Mouse (Mus musculus) midbrain, embryonic 15.5 days (tissue): Measurements from ENCODE around the gene Serpina16. TPM values are rescaled to one million over a fixed set of nuclear protein-coding genes. Genes with fewer than 3 reads are reported as not detected.
"Not testable (repeated sequence)": the region's sequence is repeated elsewhere in the genome, so short reads cannot be mapped to it uniquely, and the experiment has no call there.

ENCODE experiments used
- ATAC-seq: fragments of 200-750 bp; cut with Nextera tagmentation; replicated peaks from 2 replicates; pipeline ENCODE4 v1.8.0; 2017; ENCODE audit warnings: moderate TSS enrichment
- H3K27ac ChIP-seq: fragments of 300-500 bp; sonication (generic); 2 replicates; pipeline ENCODE4 v1.5.1; 2015; ENCODE audit warnings: mild to moderate bottlenecking, inconsistent platforms
- H3K27me3 ChIP-seq: fragments of 300-500 bp; sonication (generic); replicated peaks from 2 replicates; pipeline ENCODE4 v1.6.1; 2015; ENCODE audit warnings: inconsistent platforms
- H3K36me3 ChIP-seq: fragments of 300-500 bp; sonication (generic); replicated peaks from 2 replicates; pipeline ENCODE4 v1.6.1; 2015; ENCODE audit warnings: inconsistent platforms
- H3K4me1 ChIP-seq: fragments of 300-500 bp; sonication (generic); 2 replicates; pipeline ENCODE4 v1.6.1; 2015; ENCODE audit warnings: inconsistent platforms
- H3K4me2 ChIP-seq: fragments of 300-500 bp; sonication (generic); 2 replicates; pipeline ENCODE4 v1.6.1; 2015; ENCODE audit warnings: inconsistent platforms, mild to moderate bottlenecking, moderate library complexity
- H3K4me3 ChIP-seq: fragments of 300-500 bp; sonication (generic); 2 replicates; pipeline ENCODE4 v1.5.1; 2015; ENCODE audit warnings: mild to moderate bottlenecking, inconsistent platforms
- H3K9ac ChIP-seq: fragments of 300-500 bp; sonication (generic); 2 replicates; pipeline ENCODE4 v1.6.1; 2015; ENCODE audit warnings: mild to moderate bottlenecking, inconsistent platforms
- H3K9me3 ChIP-seq: fragments of 300-500 bp; sonication (generic); 2 replicates; pipeline ENCODE4 v1.6.1; 2016; ENCODE audit warnings: inconsistent platforms
- WGBS: fragments of 180-500 bp; shearing (Covaris S2); methylation state at CpG from one replicate; pipeline ENCODE4 v1.1.7; 2015; ENCODE audit warnings: mixed read lengths; 5-methylcytosine and 5-hydroxymethylcytosine counted together
- polyA plus RNA-seq: library from polyadenylated mRNA; unstranded; fragments of >200 nt; fragmentation: Nextera tagmentation; extraction: Ambion mirVana; gene quantifications from 2 replicates; pipeline ENCODE4 v1.2.1, GENCODE M21; 2015

Serpina16 gene
- polyA plus RNA-seq, 1 experiment from 2014 or later: not detected

- Histone ChIP-seq H3K36me3 (no peaks in the 10 kb centered on the region), H3K4me1 (no peaks in the 10 kb centered on the region), H3K9me3 (no peaks in the 10 kb centered on the region), H3K4me2 (no peak overlapping the region), H3K27me3 (no peaks in the 10 kb centered on the region), H3K9ac (no peak overlapping the region), H3K27ac (no peak overlapping the region), H3K4me3 (no peak overlapping the region)
- no peak for ATAC-seq
- WGBS: 82% methylated on average over 2 of the region's 2 CpGs
Measured at GRCm38 (mm10) chr12:103681169-103681568, 5.2 kb upstream of the Serpina16 start.

DNA sequence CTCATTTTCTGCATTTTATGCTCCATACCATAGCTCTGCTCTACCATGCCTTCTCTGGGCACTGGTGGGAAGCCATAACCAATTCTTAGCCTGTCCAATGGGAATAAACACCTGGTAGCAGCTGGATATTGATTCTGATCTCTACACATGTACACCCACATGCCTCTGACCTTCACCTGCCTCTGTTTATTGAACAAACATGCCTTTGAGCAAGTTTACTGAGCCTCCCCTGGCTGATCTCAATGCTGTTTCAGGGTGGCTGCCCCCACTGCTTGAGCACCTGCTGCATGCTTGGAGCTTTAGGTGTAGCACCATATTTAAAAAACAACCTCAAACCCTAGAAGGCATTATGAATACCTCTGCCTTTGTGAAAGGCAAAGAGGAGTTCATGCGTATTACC lies 3.9 kb upstream of the Serpina16 start:
- ATAC-seq, H3K4me1 ChIP-seq, H3K4me2 ChIP-seq, H3K9me3 ChIP-seq, H3K27ac ChIP-seq, H3K9ac ChIP-seq, H3K36me3 ChIP-seq, H3K4me3 ChIP-seq, H3K27me3 ChIP-seq: not testable (repeated sequence)
- 91% methylated on average over 1 of the region's 1 CpGs for WGBS

DNA sequence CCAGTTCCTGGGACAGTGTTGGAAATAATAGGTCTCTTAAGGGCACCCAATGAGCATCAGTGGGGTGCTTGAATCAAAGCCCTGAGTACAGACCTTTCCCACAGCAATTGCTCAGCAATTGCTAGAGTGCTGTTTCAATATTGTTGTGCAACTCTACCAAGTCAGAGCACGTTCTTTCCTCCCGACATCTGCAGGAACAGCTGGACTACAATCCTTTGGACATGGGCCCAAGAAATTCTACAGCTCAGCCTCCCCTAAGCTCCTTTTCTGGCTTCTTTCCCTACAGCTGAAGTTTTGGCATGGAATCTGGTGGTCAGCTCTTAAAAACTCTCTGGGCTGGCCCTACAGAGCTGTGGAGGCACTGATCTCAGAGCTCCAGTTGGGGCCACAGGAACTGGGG lies 2.8 kb downstream of the Serpina16 start:
- no peak overlapping the region for H3K9ac ChIP-seq
- H3K4me1 ChIP-seq: no peaks in the 10 kb centered on the region
- WGBS: 89% methylated on average over 2 of the region's 2 CpGs
- ATAC-seq: no peak
- no peaks in the 10 kb centered on the region for H3K9me3 ChIP-seq
- H3K4me2 ChIP-seq: no peak overlapping the region
- no peaks in the 10 kb centered on the region for H3K36me3 ChIP-seq
- no peak overlapping the region for H3K4me3 ChIP-seq
- no peak overlapping the region for H3K27ac ChIP-seq
- H3K27me3 ChIP-seq: no peaks in the 10 kb centered on the region

DNA sequence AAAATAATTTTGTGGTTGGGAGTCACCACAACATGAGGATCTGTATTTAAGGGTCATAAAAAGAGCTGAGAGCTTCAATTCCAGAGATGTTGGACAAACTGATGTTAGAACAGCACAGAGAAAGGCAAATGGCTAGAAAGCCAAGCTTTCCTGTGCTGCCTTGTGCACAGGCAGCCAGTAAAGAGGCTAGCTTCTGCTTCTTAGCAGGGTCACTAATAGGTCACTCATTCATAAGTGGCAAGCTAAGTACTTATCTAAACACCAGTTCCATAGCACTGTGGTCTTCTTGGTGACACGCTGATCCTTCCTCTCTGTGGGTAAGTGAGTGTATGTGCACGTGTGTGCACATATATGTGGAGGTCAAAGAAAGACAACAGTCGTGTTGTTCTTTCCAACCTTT lies 4.5 kb downstream of the Serpina16 start:
- WGBS: 78% methylated on average over 3 of the region's 3 CpGs
- H3K4me3 ChIP-seq: no peak overlapping the region
- ATAC-seq: no peak
- no peaks in the 10 kb centered on the region for H3K9me3 ChIP-seq
- H3K27ac ChIP-seq: no peak overlapping the region
- no peaks in the 10 kb centered on the region for H3K4me1 ChIP-seq
- no peak overlapping the region for H3K9ac ChIP-seq
- H3K4me2 ChIP-seq: no peak overlapping the region
- H3K36me3 ChIP-seq: no peaks in the 10 kb centered on the region
- no peaks in the 10 kb centered on the region for H3K27me3 ChIP-seq

GRCm38 (mm10) chr12:103670964-103671363 lies 5.0 kb downstream of the Serpina16 start:
- no peak overlapping the region for H3K9ac ChIP-seq
- no peaks in the 10 kb centered on the region for H3K27me3 ChIP-seq
- H3K4me3 ChIP-seq: no peak overlapping the region
- 81% methylated on average over 2 of the region's 2 CpGs for WGBS
- no peaks in the 10 kb centered on the region for H3K36me3 ChIP-seq
- no peaks in the 10 kb centered on the region for H3K9me3 ChIP-seq
- ATAC-seq: no peak
- no peaks in the 10 kb centered on the region for H3K4me1 ChIP-seq
- H3K4me2 ChIP-seq: no peak overlapping the region
- H3K27ac ChIP-seq: no peak overlapping the region

DNA sequence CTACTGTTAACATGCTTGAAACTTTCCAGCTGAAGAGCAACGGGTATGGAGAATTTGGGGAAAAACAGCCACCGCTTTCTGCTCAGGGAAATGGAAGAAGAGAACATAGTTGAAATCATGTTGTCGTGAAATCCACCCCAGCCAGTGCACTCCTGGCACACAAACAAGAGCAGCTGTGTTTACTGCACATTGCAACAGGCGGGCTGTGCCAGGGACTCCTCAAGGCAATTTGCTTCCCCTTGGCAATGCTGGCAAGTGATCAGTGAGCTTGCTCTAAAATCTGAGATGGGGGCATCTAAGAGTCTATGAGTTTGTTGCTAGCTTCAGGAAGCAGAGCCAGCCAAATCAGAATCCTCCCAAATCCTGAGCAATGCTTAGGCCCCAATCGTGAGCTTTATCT lies 5.6 kb downstream of the Serpina16 start:
- Histone ChIP-seq H3K27me3 (no peaks in the 10 kb centered on the region), H3K9me3 (no peaks in the 10 kb centered on the region), H3K4me1 (no peaks in the 10 kb centered on the region), H3K9ac (no peak overlapping the region), H3K27ac (no peak overlapping the region), H3K4me2 (no peak overlapping the region), H3K4me3 (no peak overlapping the region), H3K36me3 (no peaks in the 10 kb centered on the region)
- WGBS: 80% methylated on average over 5 of the region's 5 CpGs
- ATAC-seq: no peak

DNA sequence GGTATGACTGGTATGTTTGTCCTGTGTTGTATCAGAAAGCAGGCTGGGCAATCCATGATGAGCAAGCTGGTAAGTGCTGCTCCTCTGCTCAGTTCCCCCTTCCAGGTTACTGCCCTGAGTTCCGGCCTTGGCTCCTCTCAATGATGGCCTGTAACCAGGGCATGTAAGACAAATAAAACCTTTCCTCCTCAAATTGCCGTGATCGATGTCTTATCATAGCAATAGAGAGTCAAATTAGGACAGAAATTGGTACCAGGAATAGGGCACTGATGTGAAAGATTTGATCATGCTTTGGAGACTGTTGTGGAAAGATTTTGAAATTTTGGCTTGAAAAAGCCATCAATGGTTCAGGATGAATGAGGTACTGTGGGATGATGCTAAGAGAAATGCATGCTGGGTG lies 10.7 kb downstream of the Serpina16 start:
- H3K9me3 ChIP-seq: no peaks in the 10 kb centered on the region
- no peak overlapping the region for H3K4me3 ChIP-seq
- H3K36me3 ChIP-seq: no peaks in the 10 kb centered on the region
- no peak overlapping the region for H3K9ac ChIP-seq
- ATAC-seq: no peak
- no peak overlapping the region for H3K27ac ChIP-seq
- H3K4me2 ChIP-seq: no peak overlapping the region
- H3K27me3 ChIP-seq: no peaks in the 10 kb centered on the region
- no peaks in the 10 kb centered on the region for H3K4me1 ChIP-seq
- WGBS: 90% methylated on average over 3 of the region's 3 CpGs

- not testable (repeated sequence) for H3K9ac ChIP-seq, H3K4me1 ChIP-seq, H3K27ac ChIP-seq, H3K4me3 ChIP-seq, H3K27me3 ChIP-seq, H3K36me3 ChIP-seq, H3K4me2 ChIP-seq, H3K9me3 ChIP-seq, ATAC-seq
Measured at GRCm38 (mm10) chr12:103662053-103662452, 13.9 kb downstream of the Serpina16 start.

DNA sequence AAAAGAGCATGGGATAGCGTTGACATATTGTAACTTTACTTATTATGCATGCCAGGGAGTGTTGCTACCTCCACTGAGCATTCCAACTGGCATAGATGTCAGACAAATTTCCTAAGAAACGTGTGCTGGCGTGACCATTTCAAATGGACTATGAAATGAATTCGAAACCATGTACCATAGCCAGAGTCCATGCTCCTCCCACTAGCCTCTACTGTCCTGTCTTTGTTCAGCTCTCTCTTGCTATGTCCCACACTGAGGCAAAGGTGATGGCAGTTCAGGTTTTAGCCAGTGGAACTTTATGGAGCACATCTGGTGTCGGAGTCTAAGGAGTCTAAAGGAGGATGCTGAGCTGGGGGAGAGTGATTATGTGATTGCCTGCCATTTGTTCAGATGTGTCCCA lies 15.9 kb downstream of the Serpina16 start:
- H3K4me2 ChIP-seq: no peak overlapping the region
- H3K4me1 ChIP-seq: no peaks in the 10 kb centered on the region
- ATAC-seq: no peak
- H3K9me3 ChIP-seq: no peaks in the 10 kb centered on the region
- no peak overlapping the region for H3K27ac ChIP-seq
- no peaks in the 10 kb centered on the region for H3K36me3 ChIP-seq
- H3K4me3 ChIP-seq: no peak overlapping the region
- no peaks in the 10 kb centered on the region for H3K27me3 ChIP-seq
- 85% methylated on average over 5 of the region's 5 CpGs for WGBS
- no peak overlapping the region for H3K9ac ChIP-seq

DNA sequence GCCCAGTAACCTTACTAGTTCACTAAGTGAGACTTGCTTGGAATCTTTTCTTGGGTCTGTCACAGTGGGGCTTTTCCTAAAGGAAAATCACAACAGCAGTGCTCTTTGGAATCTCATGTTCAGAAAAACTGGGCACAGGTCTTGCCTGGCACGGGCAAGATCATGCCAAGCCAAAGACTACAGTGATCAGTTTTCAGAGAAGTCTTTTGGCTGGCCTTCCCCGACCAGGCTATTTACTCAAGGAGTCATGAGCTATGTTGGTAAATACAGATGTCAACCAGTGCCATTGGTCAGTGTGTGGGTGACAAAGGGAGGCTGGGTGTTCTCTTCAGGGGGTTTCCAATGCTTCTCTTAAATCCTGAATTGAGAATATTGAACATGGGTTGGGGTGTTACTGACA lies 16.8 kb downstream of the Serpina16 start:
- no peak overlapping the region for H3K4me3 ChIP-seq
- no peak for ATAC-seq
- WGBS: 91% methylated on average over 2 of the region's 2 CpGs
- H3K4me2 ChIP-seq: no peak overlapping the region
- H3K9me3 ChIP-seq: no peaks in the 10 kb centered on the region
- no peaks in the 10 kb centered on the region for H3K36me3 ChIP-seq
- H3K27me3 ChIP-seq: no peaks in the 10 kb centered on the region
- no peak overlapping the region for H3K9ac ChIP-seq
- H3K27ac ChIP-seq: no peak overlapping the region
- H3K4me1 ChIP-seq: no peaks in the 10 kb centered on the region

DNA sequence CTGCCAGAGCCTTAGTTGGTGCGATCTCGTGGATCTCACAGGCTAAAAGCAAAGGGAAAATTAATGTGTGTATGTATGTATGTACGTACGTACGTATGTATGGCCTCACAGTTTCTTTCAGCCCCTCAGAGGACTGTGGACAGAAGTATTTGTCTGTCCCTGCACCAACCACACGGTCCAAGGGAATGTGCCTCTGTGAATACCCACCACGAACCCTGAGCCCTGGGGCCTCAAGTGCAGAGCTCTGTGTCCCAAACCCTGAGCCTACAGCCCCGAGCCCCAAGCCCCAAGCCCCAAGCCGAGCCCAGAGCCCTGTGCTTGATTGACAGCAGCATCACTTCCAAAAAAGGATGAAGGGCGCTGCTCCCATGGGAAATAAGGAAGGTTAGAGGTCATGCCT lies 17.9 kb downstream of the Serpina16 start:
- 80% methylated on average over 10 of the region's 10 CpGs for WGBS
- H3K9me3 ChIP-seq: no peaks in the 10 kb centered on the region
- no peak overlapping the region for H3K27ac ChIP-seq
- no peak for ATAC-seq
- H3K36me3 ChIP-seq: no peaks in the 10 kb centered on the region
- H3K27me3 ChIP-seq: no peaks in the 10 kb centered on the region
- no peak overlapping the region for H3K9ac ChIP-seq
- no peak overlapping the region for H3K4me2 ChIP-seq
- no peaks in the 10 kb centered on the region for H3K4me1 ChIP-seq
- no peak overlapping the region for H3K4me3 ChIP-seq

GRCm38 (mm10) chr12:103656848-103657626 lies 18.9 kb downstream of the Serpina16 start, which contains the start of gene Serpina6:
Gene Serpina6 (minus strand): TSS chr12:103657212.
- H3K9ac ChIP-seq: no peak within 1 kb of the TSS
- no peak for ATAC-seq

More at GRCm38 (mm10) chr12:103656848-103657626, 18.9 kb downstream of the Serpina16 start, which contains the start of gene Serpina6:
- Histone ChIP-seq H3K27me3 (no peaks in the 10 kb centered on the region), H3K4me2 (no peak within 1 kb of the TSS), H3K4me1 (no peaks in the 10 kb centered on the region), H3K4me3 (no peak within 1 kb of the TSS), H3K36me3 (no peaks in the 10 kb centered on the region), H3K9me3 (no peaks in the 10 kb centered on the region), H3K27ac (no peak within 1 kb of the TSS)
- 87% methylated on average over 9 of the region's 9 CpGs for WGBS
